Mouse (Mus musculus) adrenal gland, postnatal 36 days (tissue): ENCODE results near the gene P3h1. TPM values are rescaled to one million over a fixed set of nuclear protein-coding genes. Genes with fewer than 3 reads are reported as not detected.
A peak's percentile ranks its signal among the peaks of the same experiment; 100 is the strongest.

Experiments used
- DNase-seq, 2 experiments: peaks; one replicate each; pipeline ENCODE4 v3.0.0; 2021; ENCODE audit warnings: mixed read lengths in 1 of 2
- long read RNA-seq, 2 experiments: library from polyadenylated mRNA; stranded (forward); transcript quantifications; one replicate each; pipeline ENCODE4 v2.0.0; 2021; ENCODE audit warnings: borderline sequencing depth in 2 of 2
- total RNA-seq, 2 experiments: library from RNA; stranded (reverse); gene quantifications; 2 replicates each; pipeline ENCODE4 v1.2.3; 2021

P3h1 gene
- 10 to 100 TPM; 27.4 to 30.5 TPM for total RNA-seq
- long read RNA-seq, experiment 1, transcript P3h1-204 (15 exons, 3,188 nt), result major isoform, 43 of 50 reads
- long read RNA-seq, experiment 1, partial matches to known transcripts, result 5 of 50 reads
- long read RNA-seq, experiment 1, other reads (novel, unspliced or antisense), result 2 of 50 reads
- long read RNA-seq, experiment 2, transcript P3h1-204 (15 exons, 3,188 nt), result major isoform, 16 of 20 reads
- long read RNA-seq, experiment 2, partial matches to known transcripts, result 0 of 20 reads
- long read RNA-seq, experiment 2, other reads (novel, unspliced or antisense), result 4 of 20 reads

DNA sequence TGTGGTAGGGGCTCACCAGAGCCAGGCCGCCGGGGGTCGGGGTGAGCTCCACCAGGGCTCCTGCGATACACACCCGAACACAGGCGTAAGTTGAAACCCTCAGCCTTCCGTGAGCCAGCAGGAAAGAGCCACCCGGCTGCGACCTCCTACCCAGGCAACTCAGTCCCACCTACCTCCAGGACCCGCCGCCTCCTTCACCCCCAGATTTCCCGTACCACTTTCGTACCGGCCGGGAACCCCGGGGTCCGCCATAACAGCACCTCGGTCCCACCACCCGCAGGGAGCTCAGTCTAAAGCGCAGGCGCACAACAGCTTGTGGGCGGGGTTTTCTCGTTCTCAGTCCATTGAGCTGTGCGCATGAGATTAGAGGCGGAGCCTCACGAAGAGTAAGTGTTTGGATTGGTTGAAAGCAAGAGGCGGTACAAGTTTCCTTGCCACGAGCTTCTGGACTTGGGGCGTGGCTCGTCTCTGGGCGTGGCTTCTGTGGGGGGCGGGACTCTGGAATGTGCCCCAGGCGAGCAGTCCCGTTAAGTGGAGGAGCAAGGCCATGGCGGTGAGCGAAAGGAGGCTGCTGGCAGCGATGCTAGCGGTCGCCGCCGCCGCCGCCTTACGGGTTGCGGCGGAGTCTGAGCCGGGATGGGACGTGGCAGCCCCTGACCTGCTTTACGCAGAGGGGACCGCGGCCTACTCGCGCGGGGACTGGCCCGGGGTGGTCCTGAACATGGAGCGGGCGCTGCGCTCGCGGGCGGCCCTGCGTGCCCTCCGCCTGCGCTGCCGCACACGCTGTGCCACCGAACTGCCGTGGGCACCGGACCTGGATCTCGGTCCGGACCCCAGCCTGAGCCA is at the start of gene P3h1, which contains the start of gene AU022252:
P3h1 (plus strand) TSS at position 506 of the 846 bp plus-strand sequence.
AU022252 (minus strand) TSS at position 303 of the 846 bp plus-strand sequence.
- peak; percentile 99 for DNase-seq

DNA sequence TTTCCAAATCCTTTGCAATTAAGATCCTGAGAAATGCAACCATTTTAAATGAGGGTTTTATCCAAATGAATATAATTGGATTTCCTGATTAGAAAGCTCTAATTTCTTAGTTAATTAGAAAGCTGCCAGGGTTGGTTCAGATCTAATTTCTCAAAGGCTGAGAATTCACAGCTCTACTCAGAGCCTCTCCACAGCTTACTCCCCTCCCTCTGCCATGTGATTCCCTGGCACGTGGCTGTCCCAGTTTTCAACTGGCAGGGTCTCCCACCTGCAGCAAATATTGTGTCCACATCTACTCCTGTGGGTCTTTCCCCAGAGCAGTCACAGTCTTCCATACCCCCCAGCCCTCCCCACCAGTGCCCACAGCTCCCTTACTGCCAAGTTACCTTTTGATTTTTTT is 49.2 kb upstream of the P3h1 start:
- no peak for DNase-seq

DNA sequence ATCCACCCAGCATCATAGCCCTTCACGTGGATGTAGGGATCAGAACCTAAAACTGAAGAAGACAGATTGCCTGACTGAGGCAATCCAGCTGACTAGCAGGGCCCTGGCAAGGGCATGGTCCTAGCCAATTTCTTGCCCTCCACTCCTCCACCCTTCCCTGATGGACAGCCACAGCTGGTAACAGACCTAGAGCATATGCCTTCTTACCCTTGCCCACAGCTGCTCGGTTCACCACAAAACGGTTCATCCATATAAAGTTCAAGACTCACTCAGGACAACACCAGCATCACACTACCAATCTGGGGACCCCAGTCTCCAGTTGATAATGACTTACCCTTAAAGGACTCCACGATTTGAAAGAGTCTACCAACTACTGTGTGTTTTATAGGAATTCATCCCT is 46.9 kb upstream of the P3h1 start:
- DNase-seq, result no peak

GRCm38 (mm10) chr4:119188060-119188785 is 44.5 kb upstream of the P3h1 start:
- no peak for DNase-seq

DNA sequence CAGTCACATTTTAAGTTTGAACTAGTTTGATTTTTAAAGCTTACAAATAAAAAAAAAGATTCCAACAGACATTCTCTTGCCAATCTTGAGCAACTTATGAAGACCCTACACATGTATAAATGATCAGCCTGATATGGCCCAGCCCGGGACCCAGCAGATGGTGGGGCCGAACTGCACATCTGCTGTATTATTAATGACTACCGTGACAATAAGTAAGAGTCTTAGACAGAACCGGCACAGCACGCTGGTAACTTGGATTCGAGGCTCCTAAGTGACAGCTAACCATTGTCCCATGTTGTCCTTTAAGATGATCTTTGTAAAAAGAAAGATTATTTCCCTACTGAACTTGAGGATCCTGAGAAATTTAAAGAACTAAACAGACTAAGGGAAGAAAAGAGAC is 43.3 kb upstream of the P3h1 start:
- DNase-seq, result no peak

GRCm38 (mm10) chr4:119189864-119190263 is 42.9 kb upstream of the P3h1 start, which contains the start of gene Ermap:
TSS of gene Ermap (minus strand) at chr4:119190011.
- DNase-seq, result no peak

- no peak for DNase-seq
Measured at GRCm38 (mm10) chr4:119190618-119191017, 42.1 kb upstream of the P3h1 start.

DNA sequence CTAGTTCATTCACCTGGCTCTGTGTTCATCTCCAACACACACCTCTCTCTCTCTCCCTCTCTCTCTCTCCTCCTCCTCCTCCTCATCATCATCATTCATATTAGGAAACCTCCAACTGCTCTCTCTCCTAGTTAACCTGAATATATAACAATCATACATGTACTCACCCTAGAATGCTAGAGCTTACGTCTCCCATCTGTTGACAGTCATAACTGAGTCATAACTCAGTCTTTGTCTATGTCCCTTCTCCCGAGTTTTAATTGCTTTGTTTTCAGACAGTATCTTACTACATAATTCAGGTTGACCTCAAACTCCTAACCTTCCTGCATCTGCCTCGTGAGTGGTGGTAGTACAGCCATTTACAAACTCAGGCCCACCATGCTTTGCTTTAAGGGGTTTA is 41.4 kb upstream of the P3h1 start:
- DNase-seq, result no peak

GRCm38 (mm10) chr4:119192757-119193156 is 40.0 kb upstream of the P3h1 start:
- no peak for DNase-seq

DNA sequence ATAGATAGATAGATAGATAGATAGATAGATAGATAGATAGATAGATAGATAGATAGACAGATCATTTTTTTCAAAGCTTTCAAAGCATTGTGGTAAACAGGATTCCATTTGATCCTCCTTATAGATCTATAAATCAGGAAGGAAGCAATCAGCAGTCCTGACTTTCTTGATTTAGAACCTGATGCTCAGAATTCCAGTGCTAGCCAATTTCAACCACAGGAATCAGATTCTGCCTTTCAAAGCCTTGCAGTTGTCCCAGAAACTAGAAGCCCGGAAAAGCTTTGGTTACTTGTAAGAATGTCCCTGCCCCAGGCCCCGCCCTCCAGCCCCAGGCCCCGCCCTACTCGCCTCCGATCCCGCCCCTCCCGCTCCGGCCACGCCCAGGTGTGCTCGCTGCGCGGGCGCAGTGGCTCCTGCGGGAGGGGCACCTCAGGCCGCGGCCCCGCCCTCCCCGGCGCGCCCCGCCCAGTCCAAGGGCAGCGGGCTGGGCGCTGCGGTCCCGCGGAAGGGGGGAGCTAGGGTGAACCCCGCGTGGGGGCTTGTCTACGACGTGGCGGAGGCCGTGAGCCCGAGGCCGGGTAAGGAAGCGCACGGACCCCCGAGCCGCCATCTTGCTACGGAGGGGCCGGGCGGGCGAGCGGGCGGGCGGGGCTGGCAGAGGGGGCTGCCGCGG is 37.7 kb upstream of the P3h1 start, which contains the start of gene Svbp:
Svbp (plus strand) TSS at position 398 of the 673 bp plus-strand sequence.
- DNase-seq, result peak; percentile 91 to 95

- no peak for DNase-seq
Measured at GRCm38 (mm10) chr4:119195582-119196320, 37.0 kb upstream of the P3h1 start.

DNA sequence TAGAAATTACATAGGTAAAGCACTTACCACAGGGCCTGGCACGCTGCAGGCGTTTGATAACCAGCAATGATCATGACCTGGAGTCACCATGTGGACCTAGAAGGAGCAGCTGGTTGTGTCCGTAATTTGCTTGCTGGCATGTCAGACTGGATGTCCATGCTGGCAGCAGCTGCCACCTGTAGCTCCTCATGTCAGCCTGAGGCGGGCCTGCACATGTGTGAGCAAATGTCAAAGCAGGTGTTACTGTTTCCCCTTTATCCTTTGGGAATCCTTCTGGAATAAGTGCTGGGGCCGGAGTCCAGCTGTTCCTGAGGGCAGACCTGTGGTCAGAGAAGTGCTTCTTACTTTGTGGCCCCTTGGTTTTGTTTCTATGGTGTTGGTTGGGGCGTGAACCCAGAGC is 34.6 kb upstream of the P3h1 start:
- DNase-seq, result no peak

GRCm38 (mm10) chr4:119204672-119205071 is 28.0 kb upstream of the P3h1 start:
- DNase-seq, result peak; percentile 64 to 75

DNA sequence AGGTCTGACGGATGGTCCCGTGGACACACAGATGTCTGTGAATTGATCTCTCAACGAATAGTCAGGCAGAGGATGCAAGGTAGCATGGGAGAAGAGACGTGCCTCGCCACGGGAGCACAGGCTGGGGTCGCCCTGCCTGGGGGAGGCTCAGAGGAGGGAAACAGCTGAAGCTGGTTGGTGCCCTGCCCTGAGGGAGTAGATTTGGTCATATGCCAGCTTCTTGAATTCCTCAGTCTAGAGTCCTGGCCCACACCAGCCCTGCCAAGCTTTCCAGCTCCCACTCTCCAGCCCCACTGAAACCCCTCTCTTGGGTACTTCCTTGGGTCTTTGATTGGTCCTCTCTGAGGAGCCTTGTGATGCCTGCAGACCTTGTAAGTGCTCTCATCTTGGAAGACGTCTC is 16.0 kb upstream of the P3h1 start:
- no peak for DNase-seq

DNA sequence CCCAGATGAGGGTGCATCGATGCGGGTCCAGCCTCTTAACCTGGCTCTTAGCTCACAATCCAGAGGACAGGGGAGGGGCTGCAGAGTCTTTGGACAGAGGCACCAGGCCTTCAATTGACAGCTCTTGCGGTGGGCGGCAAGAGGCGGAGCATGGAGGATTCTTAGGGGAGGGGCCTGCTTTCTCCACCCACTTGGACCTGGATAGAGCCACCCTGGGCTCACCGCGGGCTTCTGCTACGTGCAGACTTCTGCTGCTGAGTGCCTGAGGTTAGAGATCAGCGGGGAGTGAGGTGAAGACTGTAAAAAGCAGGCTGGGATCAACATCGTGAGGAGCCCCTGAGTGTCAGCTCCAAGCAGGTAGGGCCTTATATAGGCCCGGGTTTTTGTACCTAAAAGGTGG is 14.5 kb upstream of the P3h1 start, which contains the start of gene Tmem269:
Tmem269 (minus strand) TSS at position 49 of the 400 bp plus-strand sequence.
- DNase-seq, result no peak

DNA sequence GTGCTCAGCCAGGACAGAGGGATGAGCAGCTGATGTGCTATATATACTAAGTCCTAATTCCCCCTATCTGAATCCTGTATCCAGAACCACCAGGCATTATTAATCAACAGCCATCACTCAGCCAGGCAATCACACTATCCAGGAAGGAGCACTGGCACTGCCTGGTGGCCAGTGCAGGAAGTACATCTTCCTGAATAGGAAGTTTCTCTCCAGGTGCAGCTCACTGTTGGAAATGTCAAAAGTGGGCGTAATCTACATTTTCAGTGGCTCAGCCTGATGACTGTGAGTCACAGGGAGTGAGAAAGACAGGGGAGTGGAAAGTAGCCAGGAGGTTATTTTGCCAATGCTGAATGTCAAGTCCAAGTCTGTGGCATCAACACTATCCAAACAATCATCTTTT is 9.0 kb upstream of the P3h1 start:
- peak; percentile 56 to 65 for DNase-seq

GRCm38 (mm10) chr4:119224534-119224933 is 8.2 kb upstream of the P3h1 start:
- DNase-seq, result no peak

DNA sequence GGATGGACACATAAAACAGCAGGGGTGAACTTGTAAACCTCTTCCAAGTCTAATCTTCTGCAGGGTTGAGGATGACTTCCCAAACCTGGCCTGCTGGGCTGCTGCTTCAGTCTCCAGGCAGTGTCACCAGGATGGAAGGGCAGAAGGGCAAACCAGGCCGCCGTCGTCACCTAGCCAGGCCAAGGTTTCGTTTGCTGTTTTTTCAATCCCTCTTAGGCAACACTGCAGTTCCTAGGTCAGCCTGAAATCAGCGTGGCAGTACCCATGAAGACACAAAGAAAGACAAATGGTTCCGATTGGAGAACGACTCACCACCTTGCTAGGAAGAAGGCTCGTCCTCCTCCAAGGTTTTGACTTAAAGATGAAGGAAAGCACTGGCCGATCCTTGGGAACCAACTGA is 7.0 kb upstream of the P3h1 start:
- peak in 1 of 2 experiments; percentile 56 for DNase-seq

GRCm38 (mm10) chr4:119226751-119227150 is 6.0 kb upstream of the P3h1 start:
- no peak for DNase-seq

DNA sequence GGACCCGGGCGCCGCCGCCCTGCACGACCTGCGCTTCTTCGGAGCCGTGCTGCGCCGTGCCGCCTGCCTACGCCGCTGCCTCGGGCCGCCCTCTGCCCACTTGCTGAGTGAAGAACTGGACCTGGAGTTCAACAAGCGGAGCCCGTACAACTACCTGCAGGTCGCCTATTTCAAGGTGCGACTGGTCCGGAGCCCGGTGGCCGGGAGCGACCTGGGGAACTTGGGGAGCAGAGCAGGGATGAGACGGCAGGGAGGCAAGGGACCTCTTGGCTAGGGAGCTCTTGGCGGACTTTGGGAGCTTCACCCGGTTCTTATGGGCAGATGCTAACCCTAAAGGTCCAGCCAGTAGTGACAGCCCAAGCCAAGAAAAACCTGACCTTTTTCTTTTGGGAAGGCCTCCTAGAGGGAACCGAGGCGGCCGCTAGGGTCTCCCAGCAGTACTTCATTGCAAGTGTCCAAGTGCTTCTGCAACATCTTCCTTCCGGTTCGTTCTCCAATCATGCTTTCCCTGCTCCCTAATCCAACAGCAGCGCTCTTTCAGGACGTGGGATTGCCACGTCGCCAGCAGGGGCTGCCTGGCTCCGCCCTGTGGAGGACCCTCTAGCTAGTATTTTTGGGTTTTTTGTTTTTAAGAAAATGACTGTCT is 664 bp downstream of the P3h1 start:
- DNase-seq, result peak; percentile 56 to 60

DNA sequence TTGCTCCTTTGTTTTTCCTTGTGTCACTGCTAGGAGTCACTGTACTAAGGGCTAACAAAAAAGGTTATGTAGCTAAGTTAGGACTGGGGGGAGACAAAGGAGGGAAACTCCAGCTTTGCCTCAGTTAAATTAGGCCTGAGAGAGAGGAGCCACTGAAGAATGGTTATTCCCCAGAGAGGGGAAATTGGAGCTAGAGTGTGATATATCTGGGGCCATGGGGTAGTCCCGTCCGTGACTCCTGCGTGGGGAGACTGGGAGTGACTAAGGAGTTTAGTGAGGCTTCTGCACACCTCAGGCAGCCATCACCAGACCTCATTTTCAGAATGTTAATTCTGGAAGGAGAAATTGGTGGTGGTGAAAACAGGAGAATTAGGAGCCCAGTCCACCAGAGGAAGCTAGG is 1.6 kb downstream of the P3h1 start:
- DNase-seq, result no peak
